Mouse (Mus musculus): Measurements from ENCODE around the gene Il9r.

Gene Il9r

GRCm38 (mm10) chr11:32200075-32200601 lies at the start of gene Il9r:
TSS of gene Il9r (minus strand) at chr11:32200279.
- DNase-seq = no peak

- no peak for DNase-seq
Observed at GRCm38 (mm10) chr11:32248350-32248749, 48.3 kb upstream of the Il9r start.

GRCm38 (mm10) chr11:32247068-32247467 lies 47.0 kb upstream of the Il9r start:
- DNase-seq = no peak

- DNase-seq = no peak
Observed at GRCm38 (mm10) chr11:32245614-32246013, 45.5 kb upstream of the Il9r start.

- no peak for DNase-seq
Observed at GRCm38 (mm10) chr11:32244617-32245016, 44.5 kb upstream of the Il9r start.

- DNase-seq = no peak
Observed at GRCm38 (mm10) chr11:32244064-32244463, 44.0 kb upstream of the Il9r start.

- no peak for DNase-seq
Observed at GRCm38 (mm10) chr11:32243205-32243955, 43.3 kb upstream of the Il9r start.

- DNase-seq = no peak
Observed at GRCm38 (mm10) chr11:32242209-32242608, 42.1 kb upstream of the Il9r start.

GRCm38 (mm10) chr11:32241391-32241790 lies 41.3 kb upstream of the Il9r start:
- DNase-seq = no peak

- DNase-seq = peak; percentile 77
Observed at GRCm38 (mm10) chr11:32238093-32238860, 38.2 kb upstream of the Il9r start.

- DNase-seq = no peak
Observed at GRCm38 (mm10) chr11:32237411-32237795, 37.3 kb upstream of the Il9r start.

- peak; percentile 67 for DNase-seq
Observed at GRCm38 (mm10) chr11:32236712-32237410, 36.8 kb upstream of the Il9r start.

GRCm38 (mm10) chr11:32236132-32236531 lies 36.1 kb upstream of the Il9r start:
- no peak for DNase-seq

GRCm38 (mm10) chr11:32235646-32236045 lies 35.6 kb upstream of the Il9r start:
- DNase-seq = no peak

- DNase-seq = no peak
Observed at GRCm38 (mm10) chr11:32234816-32235485, 34.9 kb upstream of the Il9r start.

GRCm38 (mm10) chr11:32233895-32234294 lies 33.8 kb upstream of the Il9r start:
- DNase-seq = no peak

GRCm38 (mm10) chr11:32232848-32233247 lies 32.8 kb upstream of the Il9r start:
- peak; percentile 49 for DNase-seq

GRCm38 (mm10) chr11:32231125-32231524 lies 31.0 kb upstream of the Il9r start:
- DNase-seq = no peak

GRCm38 (mm10) chr11:32230220-32230619 lies 30.1 kb upstream of the Il9r start:
- DNase-seq = no peak

GRCm38 (mm10) chr11:32228292-32228845 lies 28.3 kb upstream of the Il9r start:
- no peak for DNase-seq

- DNase-seq = no peak
Observed at GRCm38 (mm10) chr11:32227555-32227954, 27.5 kb upstream of the Il9r start.

GRCm38 (mm10) chr11:32227041-32227440 lies 27.0 kb upstream of the Il9r start:
- DNase-seq = no peak

Measured in retina, postnatal 1 day (tissue).